In genomic region chr15:77773099-77773915, GRCm38 (mm10) we compare ENCODE assay signal across 17 mouse cellular contexts. TPM values are rescaled to one million over a fixed set of nuclear protein-coding genes. Genes with fewer than 3 reads are reported as not detected.
DNase-seq lines count a peak whose midpoint lies in the region; ATAC-seq and TF ChIP-seq lines count a peak whose summit lies in the region.
"Had no signal": no experiment of that assay in that cellular context is flagged by ENCODE, and none has a peak within 500 bp of the region (broad histone marks: within the 10 kb centered on the region; RNA-seq: fewer than 3 reads in every experiment).

No protein-coding gene starts in this region.

- ATAC-seq in intestine, embryonic 14.5 days (replicated peaks; ENCODE audit: low FRiP score, low TSS enrichment, low read depth): peak; percentile 48
- no peak for ATAC-seq in intestine, postnatal 0 days
- peak; percentile 90 for ATAC-seq in erythroid progenitor cell, adult 5-6 weeks (replicated peaks; ENCODE audit: low FRiP score, poor library complexity, severe bottlenecking)
- ATAC-seq: forebrain, embryonic 14.5 days had no signal

- no peak overlapping the region for H3K4me2 ChIP-seq in intestine, embryonic 14.5 days (ENCODE audit: low read length)
- no peak overlapping the region for H3K4me2 ChIP-seq in intestine, postnatal 0 days (replicated peaks; ENCODE audit: low read depth)
- H3K4me2 ChIP-seq: embryonic facial prominence, embryonic 12.5 days; heart, embryonic 12.5 days; limb, embryonic 13.5 days had no signal

- H3K9ac ChIP-seq in intestine, embryonic 14.5 days (ENCODE audit: low read length): no peak overlapping the region
- no peak overlapping the region for H3K9ac ChIP-seq in intestine, postnatal 0 days (ENCODE audit: low read depth, low read length)
- H3K9ac ChIP-seq: embryonic facial prominence, embryonic 12.5 days; heart, embryonic 12.5 days; limb, embryonic 13.5 days had no signal

- peaks cover 98% of the 10 kb centered on the region for H3K36me3 ChIP-seq in intestine, embryonic 14.5 days (ENCODE audit: control insufficient read depth, insufficient read depth, low read length)
- H3K36me3 ChIP-seq in intestine, postnatal 0 days (ENCODE audit: control insufficient read depth, insufficient read depth): peaks cover 98% of the 10 kb centered on the region
- H3K36me3 ChIP-seq in macrophage (ENCODE audit: inconsistent target): peaks cover 84% of the 10 kb centered on the region

- TF ChIP-seq CTCF in intestine, postnatal 0 days (IDR thresholded peaks at IDR 0.05; ENCODE audit: low read depth): no peak

- H3K27ac ChIP-seq in intestine, embryonic 14.5 days (ENCODE audit: low read depth): peak overlapping the region; percentile 29; the same call in 1 of the 2 replicates
- no peak overlapping the region for H3K27ac ChIP-seq in intestine, postnatal 0 days (ENCODE audit: low read depth, low read length)
- peak overlapping the region; percentile 70 for H3K27ac ChIP-seq in macrophage
- H3K27ac ChIP-seq: embryonic facial prominence, embryonic 12.5 days; limb, embryonic 13.5 days had no signal

- no peaks in the 10 kb centered on the region for H3K9me3 ChIP-seq in intestine, embryonic 14.5 days (ENCODE audit: control insufficient read depth, low read length)
- H3K9me3 ChIP-seq in intestine, postnatal 0 days (ENCODE audit: control insufficient read depth): no peaks in the 10 kb centered on the region
- H3K9me3 ChIP-seq: embryonic facial prominence, embryonic 12.5 days; heart, embryonic 12.5 days; limb, embryonic 13.5 days had no signal

- no peaks in the 10 kb centered on the region for H3K79me2 ChIP-seq in macrophage (ENCODE audit: inconsistent target)

- WGBS in intestine, embryonic 14.5 days: 67% methylated on average over 18 of the region's 19 CpGs
- WGBS in intestine, postnatal 0 days: 82% methylated on average over 19 of the region's 19 CpGs
- WGBS in macrophage (ENCODE audit: missing documents): 84% methylated on average over 19 of the region's 19 CpGs

- H3K4me1 ChIP-seq in intestine, embryonic 14.5 days (replicated peaks; ENCODE audit: control insufficient read depth, insufficient read depth, low read length): no peaks in the 10 kb centered on the region
- no peaks in the 10 kb centered on the region for H3K4me1 ChIP-seq in intestine, postnatal 0 days (replicated peaks; ENCODE audit: control insufficient read depth, insufficient read depth, low read length)
- H3K4me1 ChIP-seq: embryonic facial prominence, embryonic 12.5 days; heart, embryonic 12.5 days; limb, embryonic 13.5 days had no signal

- no peak overlapping the region for H3K4me3 ChIP-seq in intestine, embryonic 14.5 days (ENCODE audit: low read depth, low read length)
- H3K4me3 ChIP-seq in intestine, postnatal 0 days (ENCODE audit: low read depth, low read length): no peak overlapping the region
- H3K4me3 ChIP-seq in macrophage (ENCODE audit: inconsistent target): no peak overlapping the region
- H3K4me3 ChIP-seq: embryonic facial prominence, embryonic 12.5 days; heart, embryonic 12.5 days; limb, embryonic 13.5 days had no signal

- no peak for DNase-seq in intestine, embryonic 14.5 days (ENCODE audit: low spot score)
- DNase-seq in spleen, postnatal 4 days (ENCODE audit: low spot score in 2 of 2): peak; percentile 80 to 85
- no peak for DNase-seq in lung, postnatal 10 days
- DNase-seq in kidney, postnatal 10 days: no peak
- no peak for DNase-seq in kidney, adult 11 months
- DNase-seq: cerebellum, postnatal 10 days; gastrocnemius, postnatal 10 days; layer of hippocampus, postnatal 36 days had no signal

- H3K27me3 ChIP-seq in intestine, embryonic 14.5 days (replicated peaks; ENCODE audit: control insufficient read depth, insufficient read depth, low read length): no peaks in the 10 kb centered on the region
- no peaks in the 10 kb centered on the region for H3K27me3 ChIP-seq in intestine, postnatal 0 days (replicated peaks; ENCODE audit: control insufficient read depth, insufficient read depth, low read length)
- H3K27me3 ChIP-seq: embryonic facial prominence, embryonic 12.5 days; heart, embryonic 12.5 days; limb, embryonic 13.5 days had no signal

RNA-seq across cellular contexts. Expression of gene Apol8, which starts 16.5 kb away (rescaled TPM):
- not detected in 2 replicates for polyA plus RNA-seq in intestine, embryonic 14.5 days (2014; fragmentation: Nextera tagmentation; extraction: Ambion mirVana)
- not detected in 2 replicates for polyA plus RNA-seq in intestine, postnatal 0 days (2015; fragmentation: Nextera tagmentation; extraction: Ambion mirVana)
- total RNA-seq in erythroid progenitor cell, adult 5-6 weeks (2015; ENCODE audit: low replicate concordance): 160 and 228 TPM in 2 replicates
- 210 and 246 TPM in 2 replicates for total RNA-seq in erythroid progenitor cell, adult 5-6 weeks (2017; ENCODE audit: low replicate concordance)
- 1 to 10 TPM in 2 of 26 experiments, under 1 TPM in 5, not detected in 19; 0.25 to 2.2 (median 0.40) TPM for total RNA-seq in macrophage (2018; cell fraction: chromatin; rRNA removed)
- total RNA-seq in macrophage (2018; cell fraction: cytosol; rRNA removed): under 1 TPM in 3 of 26 experiments, not detected in 23; 0.06 to 0.22 (median 0.09) TPM
- 1 to 10 TPM in 2 of 26 experiments, under 1 TPM in 6, not detected in 18; 0.18 to 7.8 (median 0.48) TPM for total RNA-seq in macrophage (2018; cell fraction: nucleus; rRNA removed)
- not detected in 3 replicates for polyA plus RNA-seq in macrophage (2018)
- polyA plus RNA-seq: limb, embryonic 13.5 days; thymus, postnatal 0 days had no signal

RNA-seq across cellular contexts. Expression of gene Apol9b, which starts 44.5 kb away (rescaled TPM):
- polyA plus RNA-seq in intestine, embryonic 14.5 days (2014; fragmentation: Nextera tagmentation; extraction: Ambion mirVana): 0.26 and 0.32 TPM in 2 replicates
- 3.2 and 4.1 TPM in 2 replicates for polyA plus RNA-seq in intestine, postnatal 0 days (2015; fragmentation: Nextera tagmentation; extraction: Ambion mirVana)
- 1.1 TPM in 1 of 2 replicates, not detected in the other for total RNA-seq in erythroid progenitor cell, adult 5-6 weeks (2015; ENCODE audit: low replicate concordance)
- total RNA-seq in erythroid progenitor cell, adult 5-6 weeks (2017; ENCODE audit: low replicate concordance): not detected in 2 replicates
- total RNA-seq in macrophage (2018; cell fraction: chromatin; rRNA removed): 10 to 100 TPM in 10 of 26 experiments, 1 to 10 TPM in 5, under 1 TPM in 1, not detected in 10; 0.41 to 30.9 (median 12.2) TPM
- 10 to 100 TPM in 13 of 26 experiments, 1 to 10 TPM in 2, under 1 TPM in 11; 0.28 to 48.5 (median 9.0) TPM for total RNA-seq in macrophage (2018; cell fraction: cytosol; rRNA removed)
- total RNA-seq in macrophage (2018; cell fraction: nucleus; rRNA removed): 10 to 100 TPM in 13 of 26 experiments, 1 to 10 TPM in 6, under 1 TPM in 5, not detected in 2; 0.42 to 62.4 (median 17.8) TPM
- polyA plus RNA-seq in macrophage (2018): 0.42 to 2.2 TPM (median 1.1 TPM) in 3 replicates
- total RNA-seq: gastrocnemius, postnatal 10 days; layer of hippocampus, postnatal 36 days had no signal
- polyA plus RNA-seq: embryonic facial prominence, embryonic 12.5 days; forebrain, embryonic 14.5 days; hindbrain, embryonic 11.5 days; limb, embryonic 13.5 days had no signal

Comparison
In these comparisons a context has a peak if more than half of its experiments do, and no peak if none do; other contexts are left out.
1. DNase-seq: peak in spleen, postnatal 4 days (2 of 2); none in intestine, embryonic 14.5 days (single experiment), lung, postnatal 10 days (single experiment), kidney, postnatal 10 days (single experiment) and kidney, adult 11 months (single experiment).